Mouse (Mus musculus): ENCODE results near the gene Platr25. TPM values are rescaled to one million over a fixed set of nuclear protein-coding genes. Genes with fewer than 3 reads are reported as not detected.
"Not testable (repeated sequence)": the region's sequence is repeated elsewhere in the genome, so short reads cannot be mapped to it uniquely, and the experiment has no call there.

Gene Platr25
- 35.0 and 37.2 TPM in 2 replicates for polyA plus RNA-seq (2015; fragmentation: Nextera tagmentation; extraction: Ambion mirVana)

- H3K9me3 ChIP-seq; H3K27me3 ChIP-seq; H3K4me1 ChIP-seq (replicated peaks); H3K36me3 ChIP-seq; H3K27ac ChIP-seq: not testable (repeated sequence)
- peak; percentile 97 for ATAC-seq (ENCODE audit: low FRiP score)
- H3K4me2 ChIP-seq = peak within 1 kb of the TSS; percentile 55
- 9% methylated on average over 20 of the region's 20 CpGs for WGBS
- peak within 1 kb of the TSS; percentile 72 for H3K9ac ChIP-seq
- H3K4me3 ChIP-seq = peak within 1 kb of the TSS; percentile 50
These were observed at the start of gene Platr25 for GRCm38 (mm10) chr13:62760432-62761415. Platr25 (minus strand) TSS chr13:62760709.

- H3K36me3 ChIP-seq; H3K9me3 ChIP-seq; ATAC-seq (ENCODE audit: low FRiP score); H3K27me3 ChIP-seq; H3K9ac ChIP-seq; H3K4me3 ChIP-seq; H3K4me2 ChIP-seq; H3K4me1 ChIP-seq (replicated peaks); H3K27ac ChIP-seq: not testable (repeated sequence)
- WGBS = 90% methylated on average over 6 of the region's 6 CpGs
These were observed 47.5 kb upstream of the Platr25 start for GRCm38 (mm10) chr13:62807981-62808380.

- H3K27ac ChIP-seq; H3K27me3 ChIP-seq; H3K36me3 ChIP-seq; H3K9me3 ChIP-seq; H3K4me1 ChIP-seq (replicated peaks): not testable (repeated sequence)
- WGBS = 35% methylated on average over 2 of the region's 2 CpGs
- peak overlapping the region; percentile 49; the same call in 1 of the 2 replicates for H3K9ac ChIP-seq
- peak; percentile 29; the same call in 1 of the 2 replicates for ATAC-seq (ENCODE audit: low FRiP score)
- peak overlapping the region; percentile 52 for H3K4me3 ChIP-seq
- peak overlapping the region; percentile 51 for H3K4me2 ChIP-seq
These were observed 25.6 kb upstream of the Platr25 start for GRCm38 (mm10) chr13:62786135-62786493.

GRCm38 (mm10) chr13:62785199-62786134, 25.0 kb upstream of the Platr25 start, which contains the start of gene Gm5141:
Gm5141 (minus strand) TSS chr13:62785808.
- H3K4me2 ChIP-seq = peak within 1 kb of the TSS; percentile 71
- ATAC-seq (ENCODE audit: low FRiP score) = peak; percentile 100
- peaks cover 12% of the 10 kb centered on the region for H3K36me3 ChIP-seq
- not testable (repeated sequence) for H3K27me3 ChIP-seq; H3K4me1 ChIP-seq (replicated peaks)
- H3K9ac ChIP-seq = peak within 1 kb of the TSS; percentile 74
- H3K27ac ChIP-seq = peak within 1 kb of the TSS; percentile 58; the same call in 1 of the 2 replicates
- H3K9me3 ChIP-seq = peaks cover 15% of the 10 kb centered on the region
- 6% methylated on average over 23 of the region's 23 CpGs for WGBS
- peak within 1 kb of the TSS; percentile 52 for H3K4me3 ChIP-seq

- not testable (repeated sequence) for ATAC-seq (ENCODE audit: low FRiP score); H3K9ac ChIP-seq; H3K9me3 ChIP-seq; H3K4me1 ChIP-seq (replicated peaks); H3K4me3 ChIP-seq; H3K27ac ChIP-seq; H3K4me2 ChIP-seq; H3K36me3 ChIP-seq; H3K27me3 ChIP-seq
- 72% methylated on average over 2 of the region's 2 CpGs for WGBS
These were observed 3.3 kb upstream of the Platr25 start for GRCm38 (mm10) chr13:62763806-62764205.

- H3K9me3 ChIP-seq = no peaks in the 10 kb centered on the region
- ATAC-seq (ENCODE audit: low FRiP score) = no peak
- no peak overlapping the region for H3K27ac ChIP-seq
- WGBS = 96% methylated on average over 2 of the region's 2 CpGs
- H3K4me1 ChIP-seq (replicated peaks) = no peaks in the 10 kb centered on the region
- H3K27me3 ChIP-seq = no peaks in the 10 kb centered on the region
- H3K4me3 ChIP-seq = no peak overlapping the region
- no peak overlapping the region for H3K9ac ChIP-seq
- H3K4me2 ChIP-seq = no peak overlapping the region
- no peaks in the 10 kb centered on the region for H3K36me3 ChIP-seq
These were observed 27.2 kb downstream of the Platr25 start for GRCm38 (mm10) chr13:62733322-62733721.

- H3K9ac ChIP-seq; H3K27ac ChIP-seq; H3K4me1 ChIP-seq (replicated peaks); H3K4me3 ChIP-seq; H3K36me3 ChIP-seq; H3K4me2 ChIP-seq; ATAC-seq (ENCODE audit: low FRiP score); H3K9me3 ChIP-seq; H3K27me3 ChIP-seq: not testable (repeated sequence)
- 94% methylated on average over 8 of the region's 8 CpGs for WGBS
These were observed 47.9 kb downstream of the Platr25 start for GRCm38 (mm10) chr13:62712611-62713010.

- ATAC-seq (ENCODE audit: low FRiP score) = peak; percentile 68
- H3K9me3 ChIP-seq; H3K27me3 ChIP-seq; H3K4me1 ChIP-seq (replicated peaks); H3K36me3 ChIP-seq: not testable (repeated sequence)
- Histone ChIP-seq H3K27ac (peak overlapping the region; percentile 63; the same call in 1 of the 2 replicates), H3K4me3 (peak overlapping the region; percentile 48), H3K9ac (peak overlapping the region; percentile 63; the same call in 1 of the 2 replicates), H3K4me2 (peak overlapping the region; percentile 49)
- WGBS = 20% methylated on average over 4 of the region's 4 CpGs
These were observed 75.2 kb downstream of the Platr25 start for GRCm38 (mm10) chr13:62685287-62685648.

- ATAC-seq (ENCODE audit: low FRiP score) = peak; percentile 100
- H3K27ac ChIP-seq = peak overlapping the region; percentile 73
- H3K27me3 ChIP-seq; H3K4me1 ChIP-seq (replicated peaks); H3K36me3 ChIP-seq; H3K9me3 ChIP-seq: not testable (repeated sequence)
- peak overlapping the region; percentile 48 for H3K4me3 ChIP-seq
- WGBS = 1% methylated on average over 20 of the region's 20 CpGs
- peak overlapping the region; percentile 68 for H3K9ac ChIP-seq
- H3K4me2 ChIP-seq = peak overlapping the region; percentile 56
These were observed 75.8 kb downstream of the Platr25 start for GRCm38 (mm10) chr13:62684608-62685286.

- peak; percentile 96 for ATAC-seq (ENCODE audit: low FRiP score)
- WGBS = 26% methylated on average over 8 of the region's 8 CpGs
- no peaks in the 10 kb centered on the region for H3K9me3 ChIP-seq
These were observed 107.2 kb downstream of the Platr25 start for GRCm38 (mm10) chr13:62653369-62653743.

GRCm38 (mm10) chr13:62652681-62653368, 107.7 kb downstream of the Platr25 start:
- Histone ChIP-seq H3K4me2 (peak overlapping the region; percentile 52), H3K36me3 (peaks cover 14% of the 10 kb centered on the region), H3K9ac (peak overlapping the region; percentile 72), H3K4me3 (peak overlapping the region; percentile 50)
- not testable (repeated sequence) for H3K27ac ChIP-seq; H3K9me3 ChIP-seq; H3K27me3 ChIP-seq; H3K4me1 ChIP-seq (replicated peaks)
- ATAC-seq (ENCODE audit: low FRiP score) = peak; percentile 100
- WGBS = 4% methylated on average over 16 of the region's 16 CpGs

More at GRCm38 (mm10) chr13:62653369-62653743, 107.2 kb downstream of the Platr25 start:
- peaks cover 12% of the 10 kb centered on the region for H3K36me3 ChIP-seq
- H3K4me1 ChIP-seq (replicated peaks) = 0 out of 2 replicates have a peak, but pooled peaks cover 2% of the 10 kb centered on the region
- H3K4me2 ChIP-seq = peak overlapping the region; percentile 52
- no peak overlapping the region for H3K27ac ChIP-seq
- peak overlapping the region; percentile 72 for H3K9ac ChIP-seq
- peak overlapping the region; percentile 50 for H3K4me3 ChIP-seq
- H3K27me3 ChIP-seq = no peaks in the 10 kb centered on the region
